ENCODE assay signal across 15 mouse cellular contexts in genomic region chr10:75230572-75230971, GRCm38 (mm10). TPM values are rescaled to one million over a fixed set of nuclear protein-coding genes. Genes with fewer than 3 reads are reported as not detected.
A peak's percentile ranks its signal among the peaks of the same experiment; 100 is the strongest.
DNase-seq lines count a peak whose midpoint lies in the region; TF ChIP-seq lines count a peak whose summit lies in the region.
"Had no signal": no experiment of that assay in that cellular context is flagged by ENCODE, and none has a peak within 500 bp of the region (broad histone marks: within the 10 kb centered on the region; RNA-seq: fewer than 3 reads in every experiment).

No protein-coding gene starts in this region.

- WGBS in thymus, adult 2 months: 82% methylated on average over 4 of the region's 4 CpGs

- H3K4me3 ChIP-seq in thymus, adult 2 months (ENCODE audit: control insufficient read depth, insufficient read depth, low read length): no peak overlapping the region
- H3K4me3 ChIP-seq: gastrocnemius, adult 2 months; heart, adult 2 months; hindbrain, embryonic 10.5 days; limb, embryonic 13.5 days; liver, embryonic 15.5 days had no signal

- H3K27me3 ChIP-seq in thymus, adult 2 months (ENCODE audit: control insufficient read depth, insufficient read depth, low read length): no peaks in the 10 kb centered on the region
- H3K27me3 ChIP-seq: limb, embryonic 13.5 days; liver, embryonic 15.5 days had no signal

- no peak overlapping the region for H3K27ac ChIP-seq in thymus, adult 2 months (ENCODE audit: control insufficient read depth, insufficient read depth, low read length)
- H3K27ac ChIP-seq: gastrocnemius, adult 2 months; heart, adult 2 months; hindbrain, embryonic 10.5 days; limb, embryonic 13.5 days; liver, embryonic 15.5 days had no signal

- H3K36me3 ChIP-seq in thymus, adult 2 months (ENCODE audit: control insufficient read depth, insufficient read depth, low read length): peaks cover 22% of the 10 kb centered on the region; the same call in 1 of the 2 replicates

- TF ChIP-seq CTCF in thymus, adult 2 months (IDR thresholded peaks at IDR 0.05; ENCODE audit: borderline replicate concordance, control insufficient read depth, extremely low read depth, insufficient read depth, low read length, poor library complexity): no peak

- peaks cover 4% of the 10 kb centered on the region for H3K4me1 ChIP-seq in thymus, adult 2 months (replicated peaks; ENCODE audit: control insufficient read depth, insufficient read depth, low read length)
- H3K4me1 ChIP-seq: hindbrain, embryonic 10.5 days; limb, embryonic 13.5 days had no signal

- TF ChIP-seq POLR2A in thymus, adult 2 months (IDR thresholded peaks at IDR 0.05; ENCODE audit: control insufficient read depth, extremely low read depth, insufficient read depth, low read length, poor library complexity): no peak

- DNase-seq in heart, adult 11 months: peak; percentile 46
- no peak for DNase-seq in heart, adult 8-10 months (ENCODE audit: low spot score)
- peak; percentile 19 for DNase-seq in urinary bladder, postnatal 25 days (ENCODE audit: low spot score)
- DNase-seq in urinary bladder, postnatal 10 days (ENCODE audit: low spot score): no peak
- peak; percentile 66 for DNase-seq in lung, postnatal 14 days
- no peak for DNase-seq in thymus, adult 2 months
- no peak for DNase-seq in thymus, adult 18-20 months
- DNase-seq: forebrain, postnatal 0 days; gastrocnemius, adult 2 months; heart, adult 2 months; kidney, adult 18-20 months; right cerebral cortex, postnatal 25 days had no signal

RNA-seq across cellular contexts. Expression of gene Specc1l, which starts 18.7 kb away (rescaled TPM):
- total RNA-seq in heart, adult 8-10 months (2022): 10 to 100 TPM; 41.2 to 50.7 (median 45.0) TPM
- polyA plus RNA-seq in thymus, adult 2 months (2012; rRNA removed): 25.9 and 31.6 TPM in 2 replicates

Comparison
In these comparisons a context has a peak if more than half of its experiments do, and no peak if none do; other contexts are left out.
1. DNase-seq: peak in heart, adult 11 months (single experiment), urinary bladder, postnatal 25 days (single experiment) and lung, postnatal 14 days (single experiment); none in heart, adult 8-10 months (single experiment), urinary bladder, postnatal 10 days (single experiment), thymus, adult 2 months (single experiment) and thymus, adult 18-20 months (0 of 2).